Mouse (Mus musculus): ENCODE data around the gene Slc26a10.

DNA sequence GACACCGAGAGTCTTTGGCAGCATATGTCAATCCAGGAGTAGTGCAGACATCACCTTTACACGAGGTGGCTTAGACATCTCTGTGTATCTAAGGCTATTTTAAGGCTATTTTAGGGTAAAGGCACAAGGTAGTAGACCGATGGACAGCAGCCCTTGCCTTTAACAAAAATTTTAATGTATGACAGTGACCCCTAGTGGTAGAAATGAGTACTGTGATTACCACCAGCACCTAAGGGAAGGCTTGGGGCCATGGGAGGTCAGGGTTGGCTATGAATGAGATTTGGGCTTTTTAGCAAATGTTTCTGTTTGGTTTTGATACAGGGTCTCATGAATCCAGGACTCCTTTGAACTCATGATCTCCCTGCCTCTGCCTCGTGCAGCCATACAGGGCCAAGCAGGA, 48.5 kb upstream of the Slc26a10 start:
- TF ChIP-seq CTCF (IDR thresholded peaks at IDR 0.05; ENCODE audit: borderline replicate concordance, extremely low read depth, insufficient read depth, insufficient read length) (peak; percentile 71; the same call in 1 of the 2 replicates), POLR2A (IDR thresholded peaks at IDR 0.05; ENCODE audit: borderline replicate concordance, extremely low read depth, insufficient read depth, insufficient read length, poor library complexity, severe bottlenecking) (no peak)
